Mouse (Mus musculus) neural tube, embryonic 11.5 days (tissue): ENCODE measurements around the gene Sema4a. TPM values are rescaled to one million over a fixed set of nuclear protein-coding genes. Genes with fewer than 3 reads are reported as not detected.
"Not testable (repeated sequence)": the region's sequence is repeated elsewhere in the genome, so short reads cannot be mapped to it uniquely, and the experiment has no call there.

Experiments used
- ATAC-seq: fragments of 200-750 bp; cut with Nextera tagmentation; 2 replicates; pipeline ENCODE4 v1.8.0; 2017; ENCODE audit warnings: moderate number of reproducible peaks, mild to moderate bottlenecking, moderate TSS enrichment, moderate library complexity; ENCODE audit not compliant: insufficient read depth, low FRiP score, low TSS enrichment
- DNase-seq: peaks from one replicate; pipeline ENCODE4 v3.0.0-alpha.2; 2015; ENCODE audit warnings: low spot score
- H3K27ac ChIP-seq: fragments of 300-500 bp; sonication (generic); 2 replicates; pipeline ENCODE4 v1.5.1; 2014; ENCODE audit warnings: low read depth, mild to moderate bottlenecking, low read length
- H3K27me3 ChIP-seq: fragments of 300-500 bp; sonication (generic); 2 replicates; pipeline ENCODE4 v1.6.1; 2014; ENCODE audit warnings: mild to moderate bottlenecking, low read length, mixed read lengths; ENCODE audit not compliant: control insufficient read depth, insufficient read depth
- H3K36me3 ChIP-seq: fragments of 300-500 bp; sonication (generic); 2 replicates; pipeline ENCODE4 v1.6.1; 2014; ENCODE audit warnings: mild to moderate bottlenecking, low read length, moderate library complexity, mixed read lengths; ENCODE audit not compliant: control insufficient read depth, insufficient read depth
- H3K4me1 ChIP-seq: fragments of 300-500 bp; sonication (generic); 2 replicates; pipeline ENCODE4 v1.6.1; 2014; ENCODE audit warnings: low read length, mixed read lengths; ENCODE audit not compliant: control insufficient read depth, insufficient read depth
- H3K4me2 ChIP-seq: fragments of 300-500 bp; sonication (generic); 2 replicates; pipeline ENCODE4 v1.6.1; 2014; ENCODE audit warnings: low read depth, mild to moderate bottlenecking, moderate library complexity
- H3K4me3 ChIP-seq: fragments of 300-500 bp; sonication (generic); 2 replicates; pipeline ENCODE4 v1.5.1; 2014; ENCODE audit warnings: low read depth, low read length
- H3K9ac ChIP-seq: fragments of 300-500 bp; sonication (generic); 2 replicates; pipeline ENCODE4 v1.6.1; 2014; ENCODE audit warnings: mild to moderate bottlenecking, low read length
- H3K9me3 ChIP-seq: fragments of 300-500 bp; sonication (generic); 2 replicates; pipeline ENCODE4 v1.6.1; 2016; ENCODE audit warnings: low read length; ENCODE audit not compliant: control insufficient read depth
- WGBS: fragments of 180-500 bp; shearing (Covaris S2); extraction: QIAGEN DNeasy Blood & Tissue Kit; methylation state at CpG from one replicate; pipeline ENCODE4 v1.1.7; 2014; 5-methylcytosine and 5-hydroxymethylcytosine counted together
- polyA plus RNA-seq: library from polyadenylated mRNA; unstranded; fragments of >200 nt; fragmentation: Nextera tagmentation; extraction: Ambion mirVana; gene quantifications from 2 replicates; pipeline ENCODE4 v1.2.1, GENCODE M21; 2014

Sema4a gene
- polyA plus RNA-seq, 1 experiment from 2014 or later = 5.8 TPM

DNA sequence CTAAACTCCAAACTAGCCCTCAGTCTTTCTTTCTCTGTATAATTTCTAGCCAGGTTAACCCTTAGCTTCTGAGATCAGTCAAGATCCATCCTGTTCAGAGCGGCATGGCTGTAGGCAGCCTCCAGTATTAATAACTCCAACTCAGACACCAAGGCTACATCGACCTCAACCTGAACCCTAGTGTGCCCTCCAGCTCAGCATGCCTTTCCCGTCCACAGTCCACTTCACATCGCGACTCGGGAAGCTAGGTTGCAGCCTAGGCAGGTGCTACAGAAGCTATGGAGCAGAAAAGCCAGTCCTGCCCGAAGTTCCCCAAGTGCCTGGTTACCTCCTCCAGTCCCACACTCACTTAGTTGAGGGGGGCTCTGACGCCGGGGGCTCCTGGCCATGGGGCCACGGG, 23.5 kb downstream of the Sema4a start:
- no peak overlapping the region for H3K9ac ChIP-seq
- no peaks in the 10 kb centered on the region for H3K36me3 ChIP-seq
- ATAC-seq (peak; percentile 43; the same call in 1 of the 2 replicates), DNase-seq (no peak)
- no peak overlapping the region for H3K27ac ChIP-seq
- no peaks in the 10 kb centered on the region for H3K9me3 ChIP-seq
- H3K4me3 ChIP-seq = no peak overlapping the region
- 78% methylated on average over 10 of the region's 10 CpGs for WGBS
- H3K4me1 ChIP-seq = peaks cover 10% of the 10 kb centered on the region
- no peaks in the 10 kb centered on the region for H3K27me3 ChIP-seq
- peak overlapping the region; percentile 40; the same call in 1 of the 2 replicates for H3K4me2 ChIP-seq

DNA sequence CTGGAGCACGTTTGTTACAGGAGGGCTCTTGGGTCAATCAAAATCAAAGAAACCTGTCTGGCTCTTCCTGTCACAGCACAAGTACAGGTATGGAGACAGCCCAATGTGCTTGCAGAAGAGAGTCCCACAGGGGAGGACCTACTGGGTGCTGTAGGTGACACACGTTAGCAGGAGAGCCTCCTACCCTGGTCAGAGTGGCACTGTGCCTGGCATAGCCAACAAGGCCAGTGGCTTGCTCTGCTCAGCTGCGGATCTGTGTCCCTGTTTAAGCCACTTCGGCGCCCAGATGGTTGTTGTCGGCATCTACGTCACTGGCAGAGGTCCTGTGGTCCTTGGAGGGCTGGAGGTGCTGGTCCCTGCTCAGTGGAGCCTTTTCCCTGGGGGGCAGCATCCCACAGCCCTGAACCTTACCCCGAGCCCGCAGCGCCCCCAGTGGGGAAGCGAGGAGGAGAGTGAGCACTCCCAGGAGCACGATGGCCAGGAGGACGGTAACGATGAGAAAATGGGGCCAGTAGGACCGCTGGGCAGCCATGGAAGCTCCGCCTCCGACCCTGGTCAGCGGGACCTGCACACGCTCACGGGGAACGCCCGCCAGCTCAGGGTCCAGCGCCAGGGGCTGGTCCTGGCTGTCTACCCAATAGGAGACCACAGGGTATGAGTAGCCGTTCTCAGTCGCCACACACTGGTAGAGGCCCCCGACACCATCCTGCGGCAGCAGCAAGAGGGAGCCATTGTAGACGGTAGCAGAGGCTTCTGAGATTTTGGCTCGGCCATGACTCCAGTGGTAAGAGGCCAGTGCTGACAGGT, 24.4 kb downstream of the Sema4a start:
- peak overlapping the region; percentile 20; the same call in 1 of the 2 replicates for H3K9ac ChIP-seq
- 10% methylated on average over 29 of the region's 29 CpGs for WGBS
- no peaks in the 10 kb centered on the region for H3K36me3 ChIP-seq
- DNase-seq (peak; percentile 74), ATAC-seq (peak; percentile 91)
- peaks cover 10% of the 10 kb centered on the region for H3K4me1 ChIP-seq
- H3K4me2 ChIP-seq = peak overlapping the region; percentile 40
- peak overlapping the region; percentile 8; the same call in 1 of the 2 replicates for H3K4me3 ChIP-seq
- no peaks in the 10 kb centered on the region for H3K9me3 ChIP-seq
- no peaks in the 10 kb centered on the region for H3K27me3 ChIP-seq
- H3K27ac ChIP-seq = no peak overlapping the region

DNA sequence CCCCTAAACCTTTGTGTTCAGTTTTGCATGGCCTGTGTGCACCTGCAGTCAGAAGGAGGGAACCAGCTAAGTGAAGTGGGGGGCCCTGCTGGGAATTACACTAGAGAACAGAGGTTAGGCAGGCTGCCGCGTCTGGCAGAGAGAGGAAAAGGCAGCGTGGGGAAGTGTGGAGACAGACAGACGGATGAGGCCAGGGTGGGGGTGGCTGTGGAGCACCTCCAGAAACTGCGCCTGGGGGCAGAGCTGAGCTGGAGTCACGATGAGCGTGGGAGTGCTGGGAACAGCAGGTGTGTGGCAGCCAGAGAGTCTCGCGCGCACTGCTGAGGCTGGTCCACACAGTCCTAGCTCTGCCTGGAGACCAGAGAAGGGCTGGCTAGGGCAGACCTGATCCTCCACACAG, 25.5 kb downstream of the Sema4a start:
- ATAC-seq (no peak), DNase-seq (no peak)
- no peak overlapping the region for H3K4me3 ChIP-seq
- H3K4me1 ChIP-seq = peaks cover 7% of the 10 kb centered on the region
- H3K9ac ChIP-seq = no peak overlapping the region
- no peaks in the 10 kb centered on the region for H3K36me3 ChIP-seq
- H3K27ac ChIP-seq = no peak overlapping the region
- H3K27me3 ChIP-seq = no peaks in the 10 kb centered on the region
- 75% methylated on average over 10 of the region's 10 CpGs for WGBS
- H3K4me2 ChIP-seq = no peak overlapping the region
- H3K9me3 ChIP-seq = no peaks in the 10 kb centered on the region

GRCm38 (mm10) chr3:88428639-88429038, 32.3 kb downstream of the Sema4a start:
- H3K4me3 ChIP-seq, H3K9me3 ChIP-seq, H3K27me3 ChIP-seq, H3K4me2 ChIP-seq, DNase-seq, H3K4me1 ChIP-seq, H3K36me3 ChIP-seq, ATAC-seq, H3K9ac ChIP-seq, H3K27ac ChIP-seq: not testable (repeated sequence)
- WGBS = 83% methylated on average over 8 of the region's 8 CpGs

GRCm38 (mm10) chr3:88427342-88427905, 33.6 kb downstream of the Sema4a start:
- no peaks in the 10 kb centered on the region for H3K9me3 ChIP-seq
- H3K27ac ChIP-seq = no peak overlapping the region
- WGBS = 82% methylated on average over 4 of the region's 4 CpGs
- no peak overlapping the region for H3K4me3 ChIP-seq
- H3K27me3 ChIP-seq = no peaks in the 10 kb centered on the region
- ATAC-seq (no peak), DNase-seq (no peak)
- no peak overlapping the region for H3K4me2 ChIP-seq
- H3K36me3 ChIP-seq = no peaks in the 10 kb centered on the region
- H3K9ac ChIP-seq = no peak overlapping the region
- H3K4me1 ChIP-seq = peaks cover 9% of the 10 kb centered on the region; the same call in 1 of the 2 replicates

DNA sequence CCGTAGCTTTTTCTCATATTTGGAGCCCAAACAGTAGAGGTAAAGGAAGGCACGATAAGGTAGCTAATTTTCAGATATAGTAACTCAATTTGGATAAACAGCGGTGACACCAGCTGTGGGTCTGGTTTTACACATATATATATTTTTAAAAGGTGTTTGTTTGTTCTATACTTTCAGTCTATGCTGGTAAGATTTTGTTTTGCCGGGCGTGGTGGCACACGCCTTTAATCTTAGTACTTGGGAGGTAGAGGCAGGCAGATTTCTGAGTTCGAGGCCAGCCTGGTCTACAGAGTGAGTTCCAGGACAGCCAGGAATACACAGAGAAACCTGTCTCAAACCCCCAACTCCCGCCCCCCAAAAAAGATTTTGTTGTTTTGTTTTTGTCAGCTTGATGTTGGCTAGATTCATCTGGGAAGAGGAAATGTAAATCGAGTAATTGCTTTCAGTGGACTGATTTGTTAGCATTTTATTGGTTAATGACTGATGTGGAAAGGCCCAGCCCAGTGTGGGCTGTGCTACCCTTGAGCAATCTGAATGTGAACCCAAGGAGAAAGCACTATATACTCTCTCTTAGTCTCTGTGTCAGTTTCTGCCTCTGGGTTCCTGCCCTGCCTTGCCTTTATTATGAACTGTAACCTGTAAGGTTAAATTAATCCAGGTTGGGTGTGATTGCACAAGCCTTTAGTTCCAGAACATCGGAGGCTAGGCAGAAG, 35.1 kb downstream of the Sema4a start:
- peaks cover 12% of the 10 kb centered on the region; the same call in 1 of the 2 replicates for H3K4me1 ChIP-seq
- no peak overlapping the region for H3K9ac ChIP-seq
- ATAC-seq = no peak
- peak overlapping the region; percentile 13; the same call in 1 of the 2 replicates for H3K4me2 ChIP-seq
- no peak overlapping the region for H3K27ac ChIP-seq
- no peak overlapping the region for H3K4me3 ChIP-seq
- no peaks in the 10 kb centered on the region for H3K9me3 ChIP-seq
- 78% methylated on average over 10 of the region's 10 CpGs for WGBS
- no peak for DNase-seq
- H3K36me3 ChIP-seq = no peaks in the 10 kb centered on the region
- no peaks in the 10 kb centered on the region for H3K27me3 ChIP-seq

DNA sequence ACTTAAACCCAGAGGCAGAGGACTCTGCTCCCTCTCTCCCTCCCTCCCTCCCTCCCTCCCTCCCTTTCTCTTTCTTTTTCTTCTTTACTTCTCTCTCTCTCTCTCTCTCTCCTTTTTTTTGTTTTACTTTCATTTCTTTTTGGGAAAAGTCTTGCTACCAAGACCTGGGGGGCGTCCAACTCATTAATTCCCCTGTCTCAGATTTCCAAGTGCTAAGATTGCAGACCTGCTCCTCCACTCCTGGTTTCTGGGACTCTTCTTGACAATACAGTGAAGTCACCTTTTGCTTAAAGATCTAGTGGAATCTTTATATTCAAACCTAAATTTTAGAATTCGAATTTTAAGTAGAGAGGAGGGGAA, 35.7 kb downstream of the Sema4a start:
- Histone ChIP-seq H3K4me2 (peak overlapping the region; percentile 13; the same call in 1 of the 2 replicates), H3K9me3 (no peaks in the 10 kb centered on the region), H3K4me3 (peak overlapping the region; percentile 57; the same call in 1 of the 2 replicates), H3K4me1 (peaks cover 12% of the 10 kb centered on the region; the same call in 1 of the 2 replicates), H3K36me3 (peaks cover 1% of the 10 kb centered on the region; the same call in 1 of the 2 replicates), H3K9ac (no peak overlapping the region), H3K27me3 (no peaks in the 10 kb centered on the region), H3K27ac (no peak overlapping the region)
- 11% methylated on average over 2 of the region's 2 CpGs for WGBS
- DNase-seq (no peak), ATAC-seq (no peak)

- H3K27ac ChIP-seq = no peak within 1 kb of the TSS
Measured at GRCm38 (mm10) chr3:88424605-88425329, 36.2 kb downstream of the Sema4a start, which contains the start of gene Slc25a44. TSS of gene Slc25a44 (minus strand) at chr3:88425139.

More at GRCm38 (mm10) chr3:88424605-88425329, 36.2 kb downstream of the Sema4a start, which contains the start of gene Slc25a44:
- H3K9ac ChIP-seq = peak within 1 kb of the TSS; percentile 55
- H3K4me1 ChIP-seq = peaks cover 12% of the 10 kb centered on the region; the same call in 1 of the 2 replicates
- DNase-seq (peak; percentile 95), ATAC-seq (peak; percentile 98)
- WGBS = 1% methylated on average over 35 of the region's 35 CpGs
- H3K9me3 ChIP-seq = no peaks in the 10 kb centered on the region
- H3K4me3 ChIP-seq = peak within 1 kb of the TSS; percentile 57
- peaks cover 5% of the 10 kb centered on the region for H3K36me3 ChIP-seq
- H3K4me2 ChIP-seq = peak within 1 kb of the TSS; percentile 69
- no peaks in the 10 kb centered on the region for H3K27me3 ChIP-seq
